Mouse (Mus musculus) layer of hippocampus, adult 9-11 months (tissue): ENCODE measurements around the gene Ifna14.
"Not testable (repeated sequence)": the region's sequence is repeated elsewhere in the genome, so short reads cannot be mapped to it uniquely, and the experiment has no call there.

Source experiments
- DNase-seq: peaks from one replicate; pipeline ENCODE4 v3.0.0; 2022

The Ifna14 gene

DNA sequence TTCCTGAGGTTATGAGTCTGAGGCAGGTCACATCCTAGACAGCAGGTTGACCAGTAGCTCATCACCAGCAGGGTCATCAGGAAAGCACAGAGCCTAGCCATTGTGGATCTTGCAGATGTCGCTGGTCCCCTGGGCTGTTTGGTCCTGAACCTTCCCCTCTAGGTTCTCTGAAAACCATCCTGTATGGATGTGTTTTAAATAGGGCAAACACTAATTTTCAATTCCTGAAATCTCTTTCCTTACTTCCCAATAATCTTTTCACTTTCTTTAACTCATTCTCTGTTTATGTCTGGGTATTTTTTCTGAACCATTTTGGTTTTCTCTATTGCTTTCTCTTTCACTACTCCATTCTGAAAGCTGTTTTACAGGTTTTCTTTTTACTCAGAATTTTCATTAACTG is at the start of gene Ifna14:
TSS of gene Ifna14 (minus strand) at position 101 of the 400 bp plus-strand sequence.
- no peak for DNase-seq

DNA sequence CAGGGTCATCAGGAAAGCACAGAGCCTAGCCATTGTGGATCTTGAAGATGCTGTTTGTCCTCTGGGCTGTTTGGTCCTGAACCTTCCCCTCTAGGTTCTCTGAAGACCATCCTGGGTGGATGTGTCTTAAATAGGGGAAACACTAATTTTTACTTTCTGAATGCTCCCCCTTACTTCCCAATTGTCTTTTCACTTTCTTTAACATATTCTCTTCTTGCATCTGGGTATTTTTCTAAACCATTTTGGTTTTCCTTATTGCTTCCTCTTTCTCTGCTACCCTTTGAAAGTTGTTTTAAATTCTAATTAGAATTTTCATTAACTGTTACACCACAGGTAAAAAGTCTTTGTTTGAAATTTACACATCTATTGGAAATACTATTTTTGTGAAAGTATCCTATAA is 31.7 kb upstream of the Ifna14 start, which contains the start of gene Ifna12:
TSS of gene Ifna12 (minus strand) at position 101 of the 400 bp plus-strand sequence.
- DNase-seq: no peak

DNA sequence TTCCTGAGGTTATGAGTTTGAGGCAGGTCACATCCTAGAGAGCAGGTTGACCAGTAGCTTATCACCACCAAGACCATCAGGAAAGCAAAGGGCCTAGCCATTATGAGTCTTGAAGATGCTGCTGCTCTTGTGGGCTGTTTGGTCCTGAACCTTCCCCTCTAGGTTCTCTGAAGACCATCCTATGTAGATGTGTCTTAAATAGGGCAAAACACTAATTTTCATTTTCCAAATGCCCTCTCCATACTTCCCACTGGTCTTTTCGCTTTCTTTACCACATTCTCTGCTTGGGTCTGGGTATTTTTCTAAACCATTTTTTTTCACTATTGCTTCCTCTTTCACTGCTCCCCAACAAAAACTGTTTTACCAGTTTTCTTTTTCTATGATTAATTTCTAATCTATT is 20.7 kb upstream of the Ifna14 start, which contains the start of gene Ifna9:
TSS of gene Ifna9 (minus strand) at position 101 of the 400 bp plus-strand sequence.
- no peak for DNase-seq

DNA sequence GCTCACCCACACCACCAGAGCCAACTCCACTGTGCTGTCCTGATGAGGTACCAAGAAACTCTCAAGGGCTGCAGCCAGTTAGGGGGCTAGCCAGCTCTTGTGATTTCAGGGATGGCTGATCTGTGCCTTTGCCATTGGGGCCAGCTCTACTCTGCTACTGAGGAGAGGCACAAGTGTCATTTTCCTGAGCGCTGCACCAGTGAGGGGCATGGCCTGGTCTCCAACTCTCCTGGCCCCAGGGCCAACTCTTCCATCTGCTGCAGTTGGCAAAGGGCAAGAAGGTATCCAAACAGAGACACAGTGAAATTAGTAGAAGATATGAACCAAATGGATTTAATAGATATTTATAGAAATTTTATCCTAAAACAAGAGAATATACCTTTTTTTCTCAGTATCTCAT is 9.8 kb downstream of the Ifna14 start:
- no peak for DNase-seq

DNA sequence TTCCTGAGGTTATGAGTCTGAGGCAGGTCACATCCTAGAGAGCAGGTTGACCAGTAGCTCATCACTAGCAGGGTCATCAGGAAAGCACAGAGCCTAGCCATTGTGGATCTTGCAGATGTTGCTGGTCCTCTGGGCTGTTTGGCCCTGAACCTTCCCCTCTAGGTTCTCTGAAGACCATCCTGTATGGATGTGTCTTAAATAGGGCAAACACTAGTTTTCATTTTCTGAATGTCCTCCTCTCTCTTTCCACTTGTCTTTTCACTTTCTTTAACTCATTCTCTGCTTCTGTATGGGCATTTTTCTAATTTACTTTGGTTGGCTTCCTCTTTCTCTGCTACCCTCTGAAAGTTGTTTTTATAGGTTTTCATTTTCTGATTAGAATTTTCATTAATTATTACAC is 13.5 kb downstream of the Ifna14 start, which contains the start of gene Ifna15:
TSS of gene Ifna15 (minus strand) at position 101 of the 400 bp plus-strand sequence.
- not testable (repeated sequence) for DNase-seq

DNA sequence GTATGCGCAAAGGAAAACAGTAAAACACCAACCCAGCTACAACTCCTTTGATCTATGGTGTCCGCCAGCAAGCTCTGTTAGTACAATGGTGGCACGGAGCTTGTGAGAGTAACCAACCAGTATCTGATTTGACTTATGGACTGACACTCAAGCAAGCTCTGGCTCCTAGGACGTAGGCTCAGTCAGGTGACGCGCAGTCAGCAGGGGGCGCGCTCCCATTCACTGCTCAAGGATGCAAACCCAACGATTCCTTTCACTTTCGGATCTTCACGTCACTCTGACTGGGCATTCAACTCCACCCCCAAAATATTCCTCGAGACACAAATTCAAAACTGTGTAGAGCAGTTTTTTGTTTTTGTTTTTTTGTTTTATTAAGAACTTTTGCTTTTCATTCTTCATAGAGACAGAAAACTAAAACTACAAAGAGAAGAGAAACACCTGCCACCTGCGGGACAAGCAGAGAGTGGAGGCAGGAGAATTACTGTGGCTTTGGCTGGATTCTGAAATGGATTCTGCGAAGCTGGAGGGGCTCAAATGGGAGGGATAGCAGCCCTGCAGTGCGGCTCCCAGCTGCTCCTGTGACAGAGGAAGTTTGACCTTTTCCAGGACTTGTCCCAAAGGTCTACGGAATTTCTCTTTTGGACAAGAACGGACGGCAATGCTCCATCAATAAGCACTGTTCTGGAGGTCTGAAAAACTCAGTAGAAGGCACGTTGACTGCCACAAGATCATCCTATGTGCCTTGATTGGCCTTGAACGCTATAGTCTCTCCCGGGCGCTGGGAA is 21.2 kb downstream of the Ifna14 start:
- DNase-seq: peak; percentile 49

DNA sequence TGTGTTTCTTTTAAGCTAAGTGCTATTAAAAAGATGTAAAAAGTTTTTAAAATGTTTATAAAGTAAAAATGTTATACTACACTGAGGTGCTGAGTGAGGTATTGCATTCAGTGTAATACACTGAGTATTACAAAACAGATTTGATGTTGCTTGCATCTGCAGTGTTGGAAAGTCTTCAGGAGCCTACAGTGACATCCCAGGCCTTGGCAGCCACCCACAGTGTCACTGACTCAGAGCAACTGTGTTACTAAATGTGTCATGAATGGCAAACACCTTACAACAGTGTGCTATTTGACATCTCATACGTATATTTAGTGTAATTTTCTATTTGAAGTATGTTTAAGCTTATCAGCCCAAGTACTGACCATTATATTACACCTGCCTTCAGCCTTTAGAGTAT is 23.6 kb downstream of the Ifna14 start:
- DNase-seq: no peak

DNA sequence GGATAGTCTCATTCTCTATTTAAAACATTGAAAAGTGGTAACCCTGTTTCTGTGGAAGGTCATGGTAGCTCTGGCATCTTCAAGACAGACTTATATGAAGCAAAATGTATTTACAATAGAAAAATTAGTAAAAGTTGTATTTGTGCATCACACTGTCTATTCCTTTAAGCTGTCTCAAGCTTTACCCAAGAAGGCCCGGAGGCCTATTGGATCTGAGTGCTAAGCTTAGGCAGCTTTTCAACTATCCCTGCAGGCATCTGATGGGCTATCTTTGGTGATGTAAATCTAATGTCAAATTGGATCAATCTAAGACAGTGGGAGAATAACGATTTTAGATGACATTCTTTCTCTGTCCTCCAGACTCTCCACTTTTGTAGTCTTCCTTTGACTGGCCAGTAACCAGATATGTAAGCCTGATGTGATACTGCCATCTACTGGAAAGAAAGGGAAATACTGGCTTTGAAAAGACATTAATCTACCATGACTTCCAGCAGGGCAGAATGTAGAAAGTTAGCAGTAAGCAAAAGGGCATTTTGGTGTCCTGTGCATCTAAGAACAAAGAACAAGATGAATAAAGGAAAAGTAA is 27.9 kb downstream of the Ifna14 start:
- no peak for DNase-seq

DNA sequence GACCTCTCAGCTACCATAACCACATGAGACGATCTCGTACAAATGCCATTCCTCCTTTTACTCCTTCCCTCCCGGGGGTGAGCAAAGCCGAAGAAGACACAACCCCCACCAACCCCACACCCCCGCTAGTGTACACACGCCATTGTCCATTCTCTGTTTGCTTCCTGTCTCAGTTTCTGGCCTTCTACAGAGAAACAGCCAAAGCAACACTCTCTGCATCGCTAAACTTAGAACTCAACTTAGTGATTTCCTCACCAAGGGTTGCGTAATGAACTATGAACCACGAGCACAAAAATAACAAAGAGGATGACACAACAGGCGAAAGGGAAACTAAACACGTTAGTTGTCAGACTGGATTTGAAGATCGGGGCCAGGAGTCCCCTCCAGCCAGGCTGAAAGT is 34.3 kb downstream of the Ifna14 start:
- DNase-seq: peak; percentile 53

DNA sequence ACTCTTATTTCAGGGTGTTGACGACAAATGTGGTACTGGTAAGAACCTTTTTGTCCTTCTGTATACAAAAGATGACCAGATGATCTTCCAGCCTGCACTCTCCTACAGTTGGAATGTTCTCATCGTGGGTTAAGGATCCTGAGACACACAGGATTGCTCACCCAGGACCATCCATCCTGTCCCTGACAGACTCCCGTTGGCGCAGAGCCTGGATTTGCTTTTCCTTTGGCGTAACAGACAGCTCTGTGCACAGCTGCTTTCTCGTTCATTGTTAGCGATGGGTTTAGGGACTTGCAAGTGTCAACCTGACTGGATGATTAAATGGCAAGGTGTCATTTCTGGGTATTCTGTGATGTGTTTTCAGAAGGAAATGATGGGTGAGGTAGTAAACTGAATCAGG is 35.0 kb downstream of the Ifna14 start:
- DNase-seq: no peak

DNA sequence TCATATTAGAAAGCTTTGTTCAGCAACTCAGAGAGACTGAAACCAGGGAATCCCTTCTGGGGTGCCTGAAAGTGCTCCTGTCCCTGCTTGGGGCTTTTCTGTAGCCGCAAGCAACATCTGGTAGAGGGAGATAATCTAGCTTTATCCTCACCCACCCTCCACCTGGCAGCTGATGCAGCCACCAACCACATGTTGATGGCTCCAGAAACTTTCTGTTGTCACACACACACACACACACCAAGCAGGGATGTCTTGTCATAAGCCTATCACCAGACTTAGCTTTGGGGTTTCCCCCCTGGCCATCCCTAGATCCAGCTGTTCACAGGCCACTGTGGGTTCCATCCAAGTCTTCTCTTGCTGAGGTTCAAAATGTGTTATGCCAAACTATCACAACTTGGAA is 35.9 kb downstream of the Ifna14 start:
- DNase-seq: no peak

DNA sequence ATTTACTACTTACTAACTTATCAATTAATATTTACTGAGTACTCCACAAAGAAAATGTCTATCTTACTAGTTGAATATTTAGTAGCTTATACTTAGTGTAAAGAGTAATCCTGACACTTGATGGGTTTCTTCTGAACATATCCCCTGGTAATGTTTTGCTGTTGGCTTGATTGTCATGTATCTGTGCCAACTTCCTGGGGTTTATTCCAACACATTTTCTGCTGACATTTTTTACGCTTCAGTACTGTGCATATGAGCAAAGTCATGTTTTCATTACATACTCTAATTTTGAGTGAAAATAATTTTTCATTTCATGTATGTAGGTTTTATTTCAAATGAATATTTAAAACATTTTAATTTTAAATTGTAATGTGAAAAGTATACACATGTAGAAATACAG is 36.7 kb downstream of the Ifna14 start:
- no peak for DNase-seq

DNA sequence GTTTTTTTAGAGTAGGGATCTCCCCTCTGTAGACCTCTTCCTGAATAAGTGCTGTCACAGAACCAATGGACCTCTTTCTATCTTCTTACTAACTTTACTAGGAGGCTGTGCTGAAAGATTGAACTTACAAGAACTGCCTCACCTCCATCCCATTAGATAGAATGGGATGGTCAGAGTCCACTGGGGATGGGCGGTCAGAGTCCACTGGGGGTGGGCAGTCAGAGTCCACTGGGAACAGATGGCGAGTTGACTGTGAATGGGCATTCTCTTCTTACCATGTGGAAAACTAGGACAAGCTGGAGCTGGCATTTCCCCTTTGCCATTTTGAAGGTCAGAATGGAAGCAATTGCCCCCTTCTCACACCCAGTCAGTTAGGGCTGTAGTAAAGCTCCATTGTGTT is 38.1 kb downstream of the Ifna14 start:
- DNase-seq: no peak

DNA sequence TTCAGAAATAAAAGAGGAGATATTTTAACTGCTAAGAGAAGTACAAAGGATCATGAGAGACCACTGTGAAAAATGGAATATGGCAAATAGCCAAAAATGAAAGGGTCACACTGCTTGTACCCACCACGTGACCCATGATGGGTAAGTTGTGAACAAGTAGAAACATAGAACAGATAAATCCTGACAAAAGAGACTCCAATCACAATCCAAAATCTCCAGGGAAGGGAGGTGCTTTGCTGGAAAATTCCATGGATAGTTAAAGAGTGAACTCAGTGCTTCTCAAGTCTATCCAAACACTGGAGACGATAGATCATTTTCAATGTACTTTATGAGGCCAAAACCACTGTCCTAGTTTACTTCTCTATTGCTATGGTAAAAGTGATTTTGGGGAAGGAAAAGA is 40.7 kb downstream of the Ifna14 start:
- no peak for DNase-seq

DNA sequence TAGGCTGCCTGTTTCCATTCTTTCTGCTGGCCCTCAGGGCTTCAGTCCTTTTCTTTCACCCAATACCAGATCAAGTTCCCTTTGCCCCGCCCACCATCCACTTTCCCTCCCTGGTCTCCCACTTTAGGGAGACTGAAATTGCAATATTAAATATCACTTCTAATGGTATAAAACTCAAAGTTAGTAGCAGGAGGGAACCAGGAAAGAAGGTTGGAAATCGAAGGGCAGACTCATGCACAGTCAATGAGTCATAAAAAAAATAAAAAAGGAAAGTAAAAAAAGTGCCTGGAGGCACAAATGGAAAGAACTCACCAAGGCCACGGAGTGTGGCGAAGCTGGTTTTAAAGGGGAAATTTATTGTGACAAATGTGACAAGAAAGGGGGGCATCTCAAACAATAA is 41.3 kb downstream of the Ifna14 start:
- no peak for DNase-seq

DNA sequence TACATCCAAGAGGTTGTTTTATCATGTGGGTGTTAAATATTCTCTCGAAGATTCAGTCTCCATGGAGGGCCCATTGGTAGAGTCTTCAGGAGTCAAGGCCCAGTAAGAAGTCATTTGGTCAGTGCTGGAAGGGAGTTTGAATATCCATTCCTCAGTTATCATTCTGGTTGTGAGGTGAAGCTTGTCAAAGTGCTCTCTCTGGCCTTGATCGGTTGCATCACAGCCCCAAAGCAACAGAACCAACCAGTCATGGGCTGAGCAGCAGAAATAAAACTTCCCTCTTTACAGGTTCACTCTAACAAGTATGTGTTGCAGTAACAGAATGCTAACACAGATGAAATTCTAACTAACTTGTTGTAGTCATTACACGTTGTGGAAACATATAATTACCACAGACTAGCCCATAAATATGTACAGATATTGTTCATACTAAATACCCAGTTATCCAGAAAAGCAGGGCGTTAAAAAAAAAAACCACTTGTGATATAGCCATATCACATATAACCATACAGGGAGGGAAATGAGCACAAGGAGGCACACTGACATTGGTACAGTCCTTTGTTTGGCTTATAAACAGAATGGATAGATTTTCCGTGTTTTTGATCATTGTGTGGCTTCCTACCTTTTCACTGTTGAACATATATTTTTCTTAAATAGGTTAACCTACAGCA is 45.1 kb downstream of the Ifna14 start:
- no peak for DNase-seq

DNA sequence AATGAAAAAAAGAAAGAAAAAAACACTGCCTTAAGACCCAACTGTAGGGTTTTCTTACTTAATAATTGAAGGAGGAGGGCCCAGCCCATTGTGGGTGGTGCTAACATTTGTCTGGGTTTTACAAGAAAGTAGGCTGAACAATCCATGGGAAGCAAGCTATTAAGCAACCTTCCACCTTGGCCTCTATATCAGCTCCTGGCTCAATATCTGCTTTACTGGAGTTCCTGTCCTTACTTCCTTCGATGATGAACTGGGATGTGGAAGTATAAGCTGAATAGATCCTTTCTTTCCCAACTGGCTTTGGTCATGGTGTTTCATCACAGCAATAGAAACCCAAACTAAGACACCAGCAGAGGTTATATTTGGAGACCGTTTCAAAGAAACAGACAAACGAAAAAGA is 46.2 kb downstream of the Ifna14 start:
- DNase-seq: no peak

DNA sequence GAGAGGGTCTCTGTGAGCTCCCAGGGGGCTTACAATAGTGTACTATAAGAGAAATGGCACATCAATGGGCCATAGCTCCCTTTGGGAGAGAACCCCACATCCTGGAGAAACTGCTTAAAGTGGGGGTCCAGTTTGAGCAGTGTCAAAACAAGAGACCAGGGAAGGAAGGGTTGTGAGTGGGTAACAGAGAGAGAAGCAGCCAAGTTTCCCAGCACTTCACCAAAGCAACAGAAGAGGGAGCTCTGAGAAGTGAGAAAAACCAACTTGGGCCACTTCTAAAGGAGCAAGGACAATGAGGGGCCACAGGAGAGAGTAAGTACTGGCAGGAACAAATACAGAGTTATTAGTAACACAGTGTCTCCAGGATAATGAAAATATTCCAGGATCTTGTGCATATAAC is 48.4 kb downstream of the Ifna14 start:
- no peak for DNase-seq

DNA sequence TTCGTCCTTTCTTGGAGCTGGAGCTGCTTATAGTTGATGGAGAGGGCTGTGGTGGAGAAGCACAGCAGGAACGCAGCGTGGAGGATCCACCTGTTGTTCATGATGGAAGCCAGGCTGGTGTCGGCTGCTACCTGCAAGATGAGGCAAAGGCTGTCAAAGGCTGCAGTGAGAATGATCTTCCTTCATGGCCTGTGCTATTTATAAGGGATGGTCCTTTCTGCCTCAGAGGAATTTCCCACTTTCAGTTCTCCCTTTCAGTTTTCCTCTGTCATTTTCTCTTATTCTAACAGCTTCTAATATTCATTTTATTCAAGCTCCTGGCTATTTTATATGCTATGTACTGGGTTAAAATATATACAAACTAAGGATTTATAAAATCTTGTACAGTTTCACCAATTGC is 48.9 kb downstream of the Ifna14 start, which contains the start of gene Ifnb1:
TSS of gene Ifnb1 (minus strand) at position 101 of the 400 bp plus-strand sequence.
- DNase-seq: no peak
